Mouse (Mus musculus) frontal cortex, adult 2 months (tissue): ENCODE results near the gene Spata17. TPM values are rescaled to one million over a fixed set of nuclear protein-coding genes. Genes with fewer than 3 reads are reported as not detected.
A peak's percentile ranks its signal among the peaks of the same experiment; 100 is the strongest.

ENCODE experiments used
- DNase-seq, 2 experiments: peaks; one replicate each; pipeline ENCODE4 v3.0.0; 2022; ENCODE audit warnings: low spot score in 1 of 2; ENCODE audit errors: extremely low spot score in 1 of 2
- polyA plus RNA-seq: library from polyadenylated mRNA; depleted of rRNA; stranded (reverse); fragments of >200 nt; gene quantifications from 2 replicates; pipeline ENCODE4 v1.2.3, GENCODE M21; 2012

Spata17 gene
- polyA plus RNA-seq, 1 experiment = 0.92 TPM

GRCm38 (mm10) chr1:187088660-187089395, 126.4 kb downstream of the Spata17 start:
- DNase-seq = no peak

GRCm38 (mm10) chr1:187086027-187086426, 129.2 kb downstream of the Spata17 start:
- no peak for DNase-seq

GRCm38 (mm10) chr1:187077352-187077751, 137.9 kb downstream of the Spata17 start:
- no peak for DNase-seq

GRCm38 (mm10) chr1:187077043-187077334, 138.3 kb downstream of the Spata17 start:
- no peak for DNase-seq

- DNase-seq = no peak
Measured at GRCm38 (mm10) chr1:187076198-187077042, 138.8 kb downstream of the Spata17 start.

GRCm38 (mm10) chr1:187059874-187060273, 155.4 kb downstream of the Spata17 start:
- no peak for DNase-seq

GRCm38 (mm10) chr1:187054333-187054732, 160.9 kb downstream of the Spata17 start:
- DNase-seq = no peak

- DNase-seq = no peak
Measured at GRCm38 (mm10) chr1:187053862-187054261, 161.4 kb downstream of the Spata17 start.

- DNase-seq = no peak
Measured at GRCm38 (mm10) chr1:187052532-187052931, 162.7 kb downstream of the Spata17 start.

- DNase-seq = no peak
Measured at GRCm38 (mm10) chr1:187051296-187051695, 164.0 kb downstream of the Spata17 start.

GRCm38 (mm10) chr1:187048681-187049288, 166.5 kb downstream of the Spata17 start:
- DNase-seq = no peak

- DNase-seq = peak; percentile 11 to 35
Measured at GRCm38 (mm10) chr1:187044726-187045125, 170.5 kb downstream of the Spata17 start.

- no peak for DNase-seq
Measured at GRCm38 (mm10) chr1:187039801-187040200, 175.5 kb downstream of the Spata17 start.

- DNase-seq = no peak
Measured at GRCm38 (mm10) chr1:187035785-187036184, 179.5 kb downstream of the Spata17 start.

- peak; percentile 18 to 84 for DNase-seq
Measured at GRCm38 (mm10) chr1:187031796-187032195, 183.5 kb downstream of the Spata17 start.

- DNase-seq = peak in 1 of 2 experiments; percentile 52
Measured at GRCm38 (mm10) chr1:187028841-187029240, 186.4 kb downstream of the Spata17 start.

GRCm38 (mm10) chr1:187020011-187020410, 195.3 kb downstream of the Spata17 start:
- no peak for DNase-seq

GRCm38 (mm10) chr1:187016116-187016515, 199.1 kb downstream of the Spata17 start:
- DNase-seq = no peak

GRCm38 (mm10) chr1:187015673-187016072, 199.6 kb downstream of the Spata17 start:
- no peak for DNase-seq

- no peak for DNase-seq
Measured at GRCm38 (mm10) chr1:187014141-187014540, 201.1 kb downstream of the Spata17 start.

GRCm38 (mm10) chr1:187011601-187012000, 203.7 kb downstream of the Spata17 start:
- no peak for DNase-seq
